Mouse (Mus musculus): ENCODE results near the gene Mad2l1bp. TPM values are rescaled to one million over a fixed set of nuclear protein-coding genes. Genes with fewer than 3 reads are reported as not detected.

The Mad2l1bp gene
- polyA plus RNA-seq, 1 experiment from 2014 or later: 35.1 TPM

- no peaks in the 10 kb centered on the region for H3K9me3 ChIP-seq (replicated peaks)
- H3K9ac ChIP-seq: no peak overlapping the region
- ATAC-seq (ENCODE audit: insufficient number of reproducible peaks, low FRiP score, low TSS enrichment, low read depth): no peak
- no peak overlapping the region for H3K27ac ChIP-seq (replicated peaks)
- no peak overlapping the region for H3K4me3 ChIP-seq (replicated peaks)
- 0 out of 2 replicates have a peak, but pooled peaks cover 1% of the 10 kb centered on the region for H3K36me3 ChIP-seq
- no peak overlapping the region for H3K4me2 ChIP-seq (replicated peaks)
- H3K4me1 ChIP-seq: peaks cover 9% of the 10 kb centered on the region
- H3K27me3 ChIP-seq: no peaks in the 10 kb centered on the region
- WGBS: 85% methylated on average over 5 of the region's 5 CpGs
Measured at GRCm38 (mm10) chr17:46156680-46157079, 3.3 kb upstream of the Mad2l1bp start.

DNA sequence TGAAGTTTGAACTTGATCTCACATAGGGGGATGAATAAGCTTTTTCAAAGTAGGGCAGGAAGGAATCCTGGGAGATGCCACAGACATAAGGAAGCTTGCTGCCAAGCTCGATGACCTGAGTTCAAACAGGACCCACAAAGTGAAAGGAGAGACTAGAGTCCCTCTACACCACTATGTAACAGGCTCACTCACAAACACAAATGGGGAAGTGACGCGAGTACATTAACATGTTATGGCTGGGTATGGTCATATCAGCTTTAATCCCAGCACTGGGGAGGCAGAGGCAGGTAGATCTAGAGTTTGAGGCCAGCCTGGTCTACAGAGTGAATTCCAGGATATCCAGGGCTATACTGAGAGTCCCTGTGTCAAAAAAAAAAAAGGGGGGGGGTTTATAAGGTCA, 983 bp upstream of the Mad2l1bp start:
- no peak overlapping the region for H3K27ac ChIP-seq (replicated peaks)
- ATAC-seq (ENCODE audit: insufficient number of reproducible peaks, low FRiP score, low TSS enrichment, low read depth): no peak
- no peaks in the 10 kb centered on the region for H3K27me3 ChIP-seq
- no peaks in the 10 kb centered on the region for H3K9me3 ChIP-seq (replicated peaks)
- no peak overlapping the region for H3K4me3 ChIP-seq (replicated peaks)
- H3K4me2 ChIP-seq (replicated peaks): no peak overlapping the region
- peaks cover 7% of the 10 kb centered on the region for H3K4me1 ChIP-seq
- 0 out of 2 replicates have a peak, but pooled peaks cover 7% of the 10 kb centered on the region for H3K36me3 ChIP-seq
- 92% methylated on average over 3 of the region's 3 CpGs for WGBS
- no peak overlapping the region for H3K9ac ChIP-seq

DNA sequence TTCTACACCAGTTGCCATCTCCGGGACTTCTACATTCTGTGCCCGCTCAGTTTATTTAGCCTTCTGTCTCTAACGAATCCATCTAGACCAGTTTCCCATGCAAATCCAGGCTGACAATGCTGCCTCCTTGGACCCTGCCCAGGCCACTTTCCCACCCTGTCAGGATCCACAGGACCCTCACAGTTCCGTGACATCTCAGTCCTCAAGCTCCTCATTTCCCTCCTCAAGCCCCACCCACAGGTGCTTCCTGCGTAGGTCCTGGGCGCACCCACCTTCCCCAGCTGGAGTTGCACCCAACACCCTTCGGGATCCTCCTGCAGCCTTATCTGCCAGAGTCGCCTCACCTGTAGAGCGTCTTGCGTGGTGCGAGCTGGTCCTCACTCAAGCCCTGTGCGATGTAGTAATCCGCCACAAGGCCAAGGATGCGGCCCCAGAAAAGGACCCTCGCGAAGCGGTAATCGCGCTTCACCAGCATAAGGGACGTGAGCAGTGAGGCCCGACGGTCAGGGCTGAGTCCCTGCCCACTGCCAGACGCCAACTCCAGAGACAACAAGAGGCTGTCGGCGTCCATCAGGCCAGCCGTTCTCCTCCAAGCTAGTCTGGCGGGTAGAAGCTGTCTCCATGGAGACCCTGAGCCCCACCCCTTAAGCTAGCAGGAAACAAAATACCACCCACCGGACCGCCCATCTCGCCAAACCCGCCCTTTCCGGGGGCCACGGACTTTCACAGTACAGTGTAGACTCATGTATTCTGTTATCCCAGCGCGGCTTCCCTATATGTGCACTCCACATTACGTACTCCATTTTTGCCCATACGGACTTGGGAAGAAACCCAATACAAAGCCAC, 9.6 kb downstream of the Mad2l1bp start, which contains the start of gene Rsph9:
Gene Rsph9, minus strand, starts transcription at position 639 of the 846 bp plus-strand sequence.
- H3K9me3 ChIP-seq (replicated peaks): no peaks in the 10 kb centered on the region
- H3K4me1 ChIP-seq: peaks cover 16% of the 10 kb centered on the region
- H3K4me3 ChIP-seq (replicated peaks): peak within 1 kb of the TSS; percentile 57
- H3K27me3 ChIP-seq: no peaks in the 10 kb centered on the region
- peaks cover 36% of the 10 kb centered on the region for H3K36me3 ChIP-seq
- WGBS: 6% methylated on average over 37 of the region's 37 CpGs
- peak within 1 kb of the TSS; percentile 33 for H3K9ac ChIP-seq
- peak within 1 kb of the TSS; percentile 92 for H3K4me2 ChIP-seq (replicated peaks)
- peak; percentile 94 for ATAC-seq (ENCODE audit: insufficient number of reproducible peaks, low FRiP score, low TSS enrichment, low read depth)
- H3K27ac ChIP-seq (replicated peaks): 0 out of 2 replicates have a peak within 1 kb of the TSS, but pooled peaks have one; percentile 55

DNA sequence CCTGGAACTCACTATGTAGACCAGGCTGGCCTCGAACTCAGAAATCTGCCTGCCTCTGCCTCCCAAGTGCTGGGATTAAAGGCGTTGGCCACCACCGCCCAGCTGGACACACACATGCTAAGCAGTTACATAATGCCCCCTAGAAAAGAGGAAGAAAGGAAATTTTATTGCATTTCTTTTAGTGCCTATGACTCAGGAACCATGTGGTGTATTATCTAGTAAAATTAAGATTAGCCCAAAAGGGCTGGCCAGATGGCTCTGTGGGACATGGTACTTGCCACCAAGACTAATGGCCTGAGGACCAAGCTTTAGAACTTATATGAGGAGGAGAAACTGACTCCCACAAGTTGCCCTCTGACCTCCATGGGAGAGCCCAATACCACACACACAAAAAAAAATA, 13.5 kb downstream of the Mad2l1bp start:
- no peak for ATAC-seq (ENCODE audit: insufficient number of reproducible peaks, low FRiP score, low TSS enrichment, low read depth)
- Histone ChIP-seq H3K36me3 (no peaks in the 10 kb centered on the region), H3K4me2 (replicated peaks) (no peak overlapping the region), H3K9ac (no peak overlapping the region), H3K27me3 (no peaks in the 10 kb centered on the region), H3K9me3 (replicated peaks) (no peaks in the 10 kb centered on the region), H3K4me1 (peaks cover 16% of the 10 kb centered on the region), H3K27ac (replicated peaks) (no peak overlapping the region), H3K4me3 (replicated peaks) (no peak overlapping the region)
- WGBS: 87% methylated on average over 3 of the region's 3 CpGs

- H3K4me1 ChIP-seq: peaks cover 7% of the 10 kb centered on the region
- WGBS: 73% methylated on average over 8 of the region's 8 CpGs
Measured at GRCm38 (mm10) chr17:46138563-46139236, 14.7 kb downstream of the Mad2l1bp start.

GRCm38 (mm10) chr17:46132862-46133261, 20.5 kb downstream of the Mad2l1bp start:
- Histone ChIP-seq H3K36me3 (peaks cover 17% of the 10 kb centered on the region), H3K4me2 (replicated peaks) (no peak overlapping the region), H3K27ac (replicated peaks) (no peak overlapping the region), H3K4me3 (replicated peaks) (no peak overlapping the region), H3K27me3 (no peaks in the 10 kb centered on the region), H3K9me3 (replicated peaks) (no peaks in the 10 kb centered on the region), H3K9ac (no peak overlapping the region), H3K4me1 (0 out of 2 replicates have a peak, but pooled peaks cover 4% of the 10 kb centered on the region)
- no peak for ATAC-seq (ENCODE audit: insufficient number of reproducible peaks, low FRiP score, low TSS enrichment, low read depth)
- WGBS: 72% methylated on average over 8 of the region's 8 CpGs

More at GRCm38 (mm10) chr17:46138563-46139236, 14.7 kb downstream of the Mad2l1bp start:
- Histone ChIP-seq H3K36me3 (no peaks in the 10 kb centered on the region), H3K4me2 (replicated peaks) (no peak overlapping the region), H3K27me3 (no peaks in the 10 kb centered on the region), H3K9ac (no peak overlapping the region), H3K4me3 (replicated peaks) (no peak overlapping the region), H3K9me3 (replicated peaks) (no peaks in the 10 kb centered on the region), H3K27ac (replicated peaks) (no peak overlapping the region)
- no peak for ATAC-seq (ENCODE audit: insufficient number of reproducible peaks, low FRiP score, low TSS enrichment, low read depth)

- no peak overlapping the region for H3K4me3 ChIP-seq (replicated peaks)
- H3K36me3 ChIP-seq: peaks cover 23% of the 10 kb centered on the region
- no peak overlapping the region for H3K27ac ChIP-seq (replicated peaks)
- no peak overlapping the region for H3K4me2 ChIP-seq (replicated peaks)
- 0 out of 2 replicates have a peak, but pooled peaks cover 4% of the 10 kb centered on the region for H3K4me1 ChIP-seq
- no peak for ATAC-seq (ENCODE audit: insufficient number of reproducible peaks, low FRiP score, low TSS enrichment, low read depth)
- 13% methylated on average over 12 of the region's 12 CpGs for WGBS
- no peaks in the 10 kb centered on the region for H3K27me3 ChIP-seq
- H3K9ac ChIP-seq: no peak overlapping the region
- no peaks in the 10 kb centered on the region for H3K9me3 ChIP-seq (replicated peaks)
Measured at GRCm38 (mm10) chr17:46132058-46132718, 21.2 kb downstream of the Mad2l1bp start.

DNA sequence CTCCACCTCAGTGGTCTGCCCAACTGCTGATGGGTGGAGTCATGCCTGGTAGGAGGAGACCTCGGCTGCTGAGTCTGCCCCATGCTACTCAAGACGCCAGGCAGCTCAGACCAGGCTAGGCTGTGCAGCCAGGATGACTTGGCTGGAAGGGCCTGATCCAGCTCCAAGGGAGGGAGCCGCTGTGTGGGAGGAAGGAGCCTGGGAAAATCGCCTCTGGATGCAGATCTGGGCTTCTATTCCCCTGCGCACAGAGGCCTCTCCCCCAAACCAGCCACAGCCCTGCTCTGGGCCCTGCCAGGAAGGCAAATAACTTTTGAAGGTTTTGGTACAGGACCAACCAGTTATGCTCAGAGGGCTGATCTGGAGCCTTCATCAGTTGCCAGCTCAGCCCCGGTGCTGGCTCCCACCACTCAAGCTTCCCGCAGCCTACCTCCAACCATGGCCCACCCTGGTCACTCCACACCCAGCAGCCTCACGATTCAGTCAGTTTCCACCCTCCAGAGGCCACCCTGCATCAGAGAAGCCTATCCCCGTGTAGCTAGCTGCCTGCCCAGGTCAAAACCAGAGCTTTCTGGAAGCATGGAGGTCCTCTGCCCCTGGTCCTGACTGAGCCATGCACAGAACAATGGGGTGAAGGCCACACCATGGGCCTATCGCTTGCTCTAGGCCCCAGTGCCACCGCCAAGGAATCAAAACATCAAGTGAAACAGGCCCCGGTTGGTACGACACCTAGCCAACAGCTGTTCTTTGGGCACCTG, 23.4 kb downstream of the Mad2l1bp start:
- H3K4me1 ChIP-seq: 0 out of 2 replicates have a peak, but pooled peaks cover 4% of the 10 kb centered on the region
- 71% methylated on average over 13 of the region's 13 CpGs for WGBS
- no peaks in the 10 kb centered on the region for H3K9me3 ChIP-seq (replicated peaks)
- no peaks in the 10 kb centered on the region for H3K27me3 ChIP-seq
- H3K36me3 ChIP-seq: peaks cover 46% of the 10 kb centered on the region
- no peak overlapping the region for H3K4me3 ChIP-seq (replicated peaks)
- ATAC-seq (ENCODE audit: insufficient number of reproducible peaks, low FRiP score, low TSS enrichment, low read depth): peak; percentile 74
- no peak overlapping the region for H3K4me2 ChIP-seq (replicated peaks)
- no peak overlapping the region for H3K9ac ChIP-seq
- peak overlapping the region; percentile 58 for H3K27ac ChIP-seq (replicated peaks)

- Histone ChIP-seq H3K4me3 (replicated peaks) (no peak overlapping the region), H3K27me3 (no peaks in the 10 kb centered on the region)
Measured at GRCm38 (mm10) chr17:46127814-46128493, 25.4 kb downstream of the Mad2l1bp start.

DNA sequence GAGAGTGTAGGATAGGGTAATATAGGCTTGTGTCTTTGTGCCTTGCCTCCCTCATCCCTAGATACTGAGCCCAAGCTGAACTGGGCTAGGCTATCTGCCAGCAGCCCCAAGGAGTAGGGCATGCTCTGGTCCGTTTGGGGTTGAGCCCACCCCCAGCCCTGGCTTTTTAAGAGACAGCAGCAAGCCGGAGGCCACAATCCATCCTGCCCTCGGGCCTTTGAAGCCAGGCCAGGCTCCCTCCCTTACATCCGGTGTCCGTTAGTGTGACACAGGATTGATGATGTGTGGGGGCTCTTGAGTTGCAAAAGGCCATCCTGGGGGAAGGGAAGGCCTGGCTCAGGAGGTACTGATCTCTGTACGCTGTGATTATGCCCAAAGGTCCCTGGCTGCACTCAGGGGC, 26.7 kb downstream of the Mad2l1bp start:
- no peak overlapping the region for H3K9ac ChIP-seq
- H3K27ac ChIP-seq (replicated peaks): no peak overlapping the region
- 83% methylated on average over 6 of the region's 6 CpGs for WGBS
- no peak overlapping the region for H3K4me3 ChIP-seq (replicated peaks)
- no peak overlapping the region for H3K4me2 ChIP-seq (replicated peaks)
- H3K36me3 ChIP-seq: peaks cover 79% of the 10 kb centered on the region
- H3K9me3 ChIP-seq (replicated peaks): no peaks in the 10 kb centered on the region
- no peaks in the 10 kb centered on the region for H3K27me3 ChIP-seq
- 0 out of 2 replicates have a peak, but pooled peaks cover 4% of the 10 kb centered on the region for H3K4me1 ChIP-seq
- ATAC-seq (ENCODE audit: insufficient number of reproducible peaks, low FRiP score, low TSS enrichment, low read depth): no peak

More at GRCm38 (mm10) chr17:46127814-46128493, 25.4 kb downstream of the Mad2l1bp start:
- 61% methylated on average over 6 of the region's 6 CpGs for WGBS
- Histone ChIP-seq H3K27ac (replicated peaks) (no peak overlapping the region), H3K4me2 (replicated peaks) (no peak overlapping the region), H3K4me1 (0 out of 2 replicates have a peak, but pooled peaks cover 4% of the 10 kb centered on the region), H3K9ac (no peak overlapping the region), H3K36me3 (peaks cover 66% of the 10 kb centered on the region), H3K9me3 (replicated peaks) (no peaks in the 10 kb centered on the region)
- no peak for ATAC-seq (ENCODE audit: insufficient number of reproducible peaks, low FRiP score, low TSS enrichment, low read depth)

Data from embryonic facial prominence, embryonic 15.5 days (tissue).